Mouse (Mus musculus) intestine, postnatal 0 days (tissue): ENCODE results near the gene Fbxl16. TPM values are rescaled to one million over a fixed set of nuclear protein-coding genes. Genes with fewer than 3 reads are reported as not detected.

ENCODE experiments used
- ATAC-seq: fragments of 200-750 bp; cut with Nextera tagmentation; 2 replicates; pipeline ENCODE4 v1.8.0; 2017; ENCODE audit warnings: mild to moderate bottlenecking, moderate TSS enrichment, moderate library complexity
- H3K27ac ChIP-seq: fragments of 300-500 bp; sonication (generic); 2 replicates; pipeline ENCODE4 v1.5.1; 2014; ENCODE audit warnings: mild to moderate bottlenecking, low read depth, low read length, moderate library complexity
- H3K27me3 ChIP-seq: fragments of 300-500 bp; sonication (generic); replicated peaks from 2 replicates; pipeline ENCODE4 v1.6.1; 2014; ENCODE audit warnings: low read length, mixed read lengths; ENCODE audit not compliant: control insufficient read depth, insufficient read depth
- H3K36me3 ChIP-seq: fragments of 300-500 bp; sonication (generic); 2 replicates; pipeline ENCODE4 v1.6.1; 2014; ENCODE audit warnings: mild to moderate bottlenecking, moderate library complexity; ENCODE audit not compliant: control insufficient read depth, insufficient read depth
- H3K4me1 ChIP-seq: fragments of 300-500 bp; sonication (generic); replicated peaks from 2 replicates; pipeline ENCODE4 v1.6.1; 2014; ENCODE audit warnings: antibody characterized with exemption, low read length, mixed read lengths; ENCODE audit not compliant: control insufficient read depth, insufficient read depth
- H3K4me2 ChIP-seq: fragments of 300-500 bp; sonication (generic); replicated peaks from 2 replicates; pipeline ENCODE4 v1.6.1; 2014; ENCODE audit warnings: low read depth, mild to moderate bottlenecking, moderate library complexity
- H3K4me3 ChIP-seq: fragments of 300-500 bp; sonication (generic); 2 replicates; pipeline ENCODE4 v1.5.1; 2014; ENCODE audit warnings: low read depth, low read length
- H3K9ac ChIP-seq: fragments of 300-500 bp; sonication (generic); 2 replicates; pipeline ENCODE4 v1.6.1; 2014; ENCODE audit warnings: mild to moderate bottlenecking, low read depth, low read length
- H3K9me3 ChIP-seq: fragments of 300-500 bp; sonication (generic); 2 replicates; pipeline ENCODE4 v1.6.1; 2016; ENCODE audit warnings: mixed run types; ENCODE audit not compliant: control insufficient read depth
- CTCF ChIP-seq: sonication (generic); IDR thresholded peaks from 2 replicates; pipeline ENCODE4 v1.5.1; 2016; ENCODE audit warnings: low read depth, mild to moderate bottlenecking, control low read depth, antibody characterized with exemption, moderate library complexity
- WGBS: fragments of 180-500 bp; shearing (Covaris S2); extraction: QIAGEN DNeasy Blood & Tissue Kit; methylation state at CpG from one replicate; pipeline ENCODE4 v1.1.7; 2014; 5-methylcytosine and 5-hydroxymethylcytosine counted together
- polyA plus RNA-seq: library from polyadenylated mRNA; unstranded; fragments of >200 nt; fragmentation: Nextera tagmentation; extraction: Ambion mirVana; gene quantifications from 2 replicates; pipeline ENCODE4 v1.2.1, GENCODE M21; 2015

Fbxl16 gene
- polyA plus RNA-seq, 1 experiment from 2014 or later, result 1.1 TPM

DNA sequence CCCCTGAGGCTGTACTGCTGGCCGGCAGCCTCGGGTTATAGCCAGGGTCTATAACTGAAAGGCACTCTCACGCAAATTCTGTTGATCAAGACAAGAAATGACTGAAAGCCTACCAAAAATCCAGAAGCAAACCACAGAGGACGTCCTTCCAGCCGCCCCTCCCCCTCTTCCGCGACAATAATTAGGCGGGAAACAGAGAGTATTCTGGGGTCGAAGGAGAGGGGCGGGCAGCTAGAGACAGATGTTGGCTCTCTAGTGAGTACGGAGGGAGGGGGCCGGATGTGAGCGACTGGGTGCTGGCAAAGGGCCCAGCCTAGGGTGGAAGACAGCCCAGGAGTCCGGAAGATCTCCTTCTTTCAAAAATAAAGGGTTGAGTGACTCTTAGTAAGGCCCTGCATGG lies 16.3 kb upstream of the Fbxl16 start, which contains the start of gene Fam173a:
Fam173a (minus strand) TSS at position 287 of the 400 bp plus-strand sequence.
- peak; percentile 25; the same call in 1 of the 2 replicates for ATAC-seq

DNA sequence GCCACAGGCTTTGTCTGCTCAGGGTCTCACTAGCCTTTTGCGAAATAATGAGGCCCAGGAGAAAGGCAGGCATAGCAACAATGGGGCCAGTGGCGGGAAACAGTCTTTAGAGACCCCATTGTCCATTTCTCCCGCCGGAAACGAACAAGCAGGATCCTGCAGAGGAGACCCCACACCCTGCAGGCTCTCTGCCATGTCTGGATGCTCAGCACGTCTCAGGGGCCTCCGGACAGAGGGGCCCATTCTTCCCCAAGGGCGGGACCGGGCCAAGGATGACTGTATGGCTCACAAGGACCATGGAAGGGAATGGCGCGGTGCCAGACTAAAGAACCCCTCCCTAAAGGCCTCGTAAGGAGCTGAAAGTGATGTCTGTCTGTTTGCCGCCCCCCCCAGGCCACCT lies 14.7 kb upstream of the Fbxl16 start:
- Histone ChIP-seq H3K27ac (no peak overlapping the region), H3K27me3 (no peaks in the 10 kb centered on the region), H3K4me1 (peaks cover 22% of the 10 kb centered on the region; the same call in 1 of the 2 replicates), H3K4me2 (no peak overlapping the region), H3K9ac (no peak overlapping the region), H3K4me3 (no peak overlapping the region), H3K9me3 (no peaks in the 10 kb centered on the region), H3K36me3 (peaks cover 7% of the 10 kb centered on the region; the same call in 1 of the 2 replicates)
- WGBS, result 74% methylated on average over 13 of the region's 13 CpGs
- ATAC-seq, result no peak
- no peak for TF ChIP-seq CTCF

More for the DNA sequence above, 16.3 kb upstream of the Fbxl16 start, which contains the start of gene Fam173a:
- Histone ChIP-seq H3K27ac (peak within 1 kb of the TSS; percentile 99), H3K4me1 (peaks cover 22% of the 10 kb centered on the region; the same call in 1 of the 2 replicates), H3K9ac (peak within 1 kb of the TSS; percentile 76), H3K9me3 (no peaks in the 10 kb centered on the region), H3K4me2 (peak within 1 kb of the TSS; percentile 85), H3K36me3 (peaks cover 16% of the 10 kb centered on the region; the same call in 1 of the 2 replicates), H3K27me3 (no peaks in the 10 kb centered on the region), H3K4me3 (peak within 1 kb of the TSS; percentile 83)
- TF ChIP-seq CTCF, result no peak
- 0% methylated on average over 14 of the region's 14 CpGs for WGBS

DNA sequence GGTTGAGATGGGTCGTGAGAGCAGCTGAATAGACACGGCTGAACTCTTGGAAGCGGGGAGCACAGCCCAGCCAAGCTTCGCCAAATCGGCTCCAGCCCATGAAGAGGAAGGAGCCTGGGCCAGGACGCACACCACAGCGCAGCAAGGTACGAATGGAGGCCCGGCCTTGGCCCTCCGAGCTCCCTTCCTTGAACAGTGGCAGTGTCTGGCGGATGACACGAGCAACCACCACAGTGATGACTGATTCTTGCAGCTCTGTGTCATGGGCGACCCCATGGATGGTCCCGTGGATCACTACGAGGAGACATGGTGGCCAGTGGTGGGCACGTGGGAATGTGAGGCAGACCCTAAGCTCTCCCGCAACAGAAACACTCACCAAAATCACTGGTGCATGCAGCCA lies 13.9 kb upstream of the Fbxl16 start:
- no peak for ATAC-seq
- no peaks in the 10 kb centered on the region for H3K9me3 ChIP-seq
- H3K4me3 ChIP-seq, result no peak overlapping the region
- no peak for TF ChIP-seq CTCF
- H3K27ac ChIP-seq, result no peak overlapping the region; the same call in 1 of the 2 replicates
- H3K4me1 ChIP-seq, result peaks cover 22% of the 10 kb centered on the region; the same call in 1 of the 2 replicates
- H3K27me3 ChIP-seq, result no peaks in the 10 kb centered on the region
- H3K4me2 ChIP-seq, result no peak overlapping the region
- H3K36me3 ChIP-seq, result 0 out of 2 replicates have a peak, but pooled peaks cover under 1% of the 10 kb centered on the region
- H3K9ac ChIP-seq, result no peak overlapping the region
- WGBS, result 91% methylated on average over 17 of the region's 17 CpGs

DNA sequence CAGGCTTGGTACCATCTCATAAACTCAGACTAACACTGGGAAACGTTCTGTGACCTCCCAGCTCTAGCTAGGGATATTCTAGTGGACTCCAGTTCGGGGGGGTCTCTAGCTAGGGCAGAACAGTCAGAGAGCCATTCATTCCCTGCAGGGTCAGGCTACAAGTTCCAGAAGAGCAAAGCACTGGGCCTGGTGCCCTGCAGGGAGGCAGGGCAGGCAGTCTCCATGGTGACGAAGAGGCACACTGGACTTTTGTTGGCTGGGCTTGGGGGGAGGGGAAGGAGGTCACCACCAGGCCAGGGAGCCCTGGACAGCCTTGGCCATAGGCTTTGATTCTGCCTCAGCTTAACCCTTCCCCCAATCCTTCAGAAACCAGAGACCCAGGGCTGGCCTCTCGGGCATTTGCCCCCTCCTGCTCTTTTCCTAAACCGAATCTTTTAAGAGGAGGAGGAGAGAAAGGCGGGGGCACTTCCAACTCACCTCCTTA lies 13.2 kb upstream of the Fbxl16 start, which contains the start of gene AC134908.4:
AC134908.4 (minus strand) TSS at position 51 of the 484 bp plus-strand sequence.
- Histone ChIP-seq H3K36me3 (no peaks in the 10 kb centered on the region), H3K27me3 (no peaks in the 10 kb centered on the region), H3K27ac (no peak within 1 kb of the TSS; the same call in 1 of the 2 replicates), H3K9me3 (no peaks in the 10 kb centered on the region), H3K4me1 (peaks cover 22% of the 10 kb centered on the region; the same call in 1 of the 2 replicates), H3K4me3 (peak within 1 kb of the TSS; percentile 81), H3K9ac (peak within 1 kb of the TSS; percentile 40; the same call in 1 of the 2 replicates), H3K4me2 (peak within 1 kb of the TSS; percentile 93)
- ATAC-seq, result no peak
- WGBS, result 48% methylated on average over 6 of the region's 6 CpGs
- no peak for TF ChIP-seq CTCF

- Histone ChIP-seq H3K4me3 (peak overlapping the region; percentile 81), H3K9me3 (no peaks in the 10 kb centered on the region), H3K36me3 (no peaks in the 10 kb centered on the region), H3K4me2 (peak overlapping the region; percentile 93), H3K4me1 (peaks cover 21% of the 10 kb centered on the region; the same call in 1 of the 2 replicates), H3K27me3 (no peaks in the 10 kb centered on the region), H3K27ac (no peak overlapping the region), H3K9ac (peak overlapping the region; percentile 40; the same call in 1 of the 2 replicates)
- no peak for ATAC-seq
- WGBS, result 6% methylated on average over 37 of the region's 37 CpGs
- TF ChIP-seq CTCF, result no peak; the same call in 1 of the 2 replicates
Measured at GRCm38 (mm10) chr17:25796211-25796771, 12.6 kb upstream of the Fbxl16 start.

DNA sequence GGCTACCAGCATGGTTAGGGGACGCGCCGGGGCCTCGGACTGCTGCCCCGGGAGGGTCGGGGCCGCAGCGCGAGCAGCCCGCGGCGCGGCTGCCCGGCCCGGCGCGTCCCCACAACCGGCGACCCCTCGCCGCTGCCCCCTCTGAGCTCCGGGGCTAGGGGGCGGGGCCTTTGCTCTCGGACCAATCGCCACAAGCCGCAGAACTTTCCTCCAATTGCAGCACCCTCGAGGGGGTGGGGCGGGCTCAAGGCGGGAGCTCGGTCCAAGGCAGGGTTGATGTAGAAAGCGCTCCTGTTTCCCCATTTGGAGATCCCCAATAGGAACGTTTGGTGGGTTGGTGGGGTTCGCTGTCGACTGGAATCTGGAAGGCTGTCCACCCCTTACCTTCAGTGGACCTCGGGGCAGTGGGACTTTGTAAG lies 11.9 kb upstream of the Fbxl16 start, which contains the start of gene Metrn:
Metrn (minus strand) TSS at position 186 of the 419 bp plus-strand sequence.
- WGBS, result 1% methylated on average over 34 of the region's 35 CpGs
- Histone ChIP-seq H3K27me3 (no peaks in the 10 kb centered on the region; the same call in 1 of the 2 replicates), H3K4me2 (peak within 1 kb of the TSS; percentile 93), H3K9me3 (no peaks in the 10 kb centered on the region), H3K9ac (peak within 1 kb of the TSS; percentile 40; the same call in 1 of the 2 replicates), H3K36me3 (no peaks in the 10 kb centered on the region), H3K4me3 (peak within 1 kb of the TSS; percentile 81), H3K4me1 (peaks cover 18% of the 10 kb centered on the region; the same call in 1 of the 2 replicates), H3K27ac (no peak within 1 kb of the TSS)
- TF ChIP-seq CTCF, result no peak
- peak; percentile 56 for ATAC-seq
